Mouse (Mus musculus) limb, embryonic 15.5 days (tissue): Measurements from ENCODE around the gene Pgls. TPM values are rescaled to one million over a fixed set of nuclear protein-coding genes. Genes with fewer than 3 reads are reported as not detected.
A peak's percentile ranks its signal among the peaks of the same experiment; 100 is the strongest.

Experiments
- ATAC-seq: fragments of 200-750 bp; cut with Nextera tagmentation; 2 replicates; pipeline ENCODE4 v1.8.0; 2017; ENCODE audit warnings: low read depth, moderate TSS enrichment; ENCODE audit not compliant: insufficient number of reproducible peaks, low FRiP score, low TSS enrichment
- H3K27ac ChIP-seq: fragments of 300-500 bp; sonication (generic); 2 replicates; pipeline ENCODE4 v1.5.1; 2015; ENCODE audit warnings: moderate library complexity, mild to moderate bottlenecking, inconsistent platforms
- H3K27me3 ChIP-seq: fragments of 300-500 bp; sonication (generic); 2 replicates; pipeline ENCODE4 v1.6.1; 2015; ENCODE audit warnings: inconsistent platforms
- H3K36me3 ChIP-seq: fragments of 300-500 bp; sonication (generic); 2 replicates; pipeline ENCODE4 v1.6.1; 2015; ENCODE audit warnings: inconsistent platforms
- H3K4me1 ChIP-seq: fragments of 300-500 bp; sonication (generic); 2 replicates; pipeline ENCODE4 v1.6.1; 2015; ENCODE audit warnings: inconsistent platforms
- H3K4me2 ChIP-seq: fragments of 300-500 bp; sonication (generic); 2 replicates; pipeline ENCODE4 v1.6.1; 2015; ENCODE audit warnings: mild to moderate bottlenecking, inconsistent platforms
- H3K4me3 ChIP-seq: fragments of 300-500 bp; sonication (generic); 2 replicates; pipeline ENCODE4 v1.5.1; 2015; ENCODE audit warnings: mild to moderate bottlenecking, inconsistent platforms
- H3K9ac ChIP-seq: fragments of 300-500 bp; sonication (generic); 2 replicates; pipeline ENCODE4 v1.6.1; 2015; ENCODE audit warnings: inconsistent platforms
- H3K9me3 ChIP-seq: fragments of 300-500 bp; sonication (generic); 2 replicates; pipeline ENCODE4 v1.6.1; 2016; ENCODE audit warnings: inconsistent platforms
- WGBS: fragments of 180-500 bp; shearing (Covaris S2); methylation state at CpG from one replicate; pipeline ENCODE4 v1.1.7; 2015; 5-methylcytosine and 5-hydroxymethylcytosine counted together
- polyA plus RNA-seq: library from polyadenylated mRNA; unstranded; fragments of >200 nt; fragmentation: Nextera tagmentation; extraction: Ambion mirVana; gene quantifications from 2 replicates; pipeline ENCODE4 v1.2.1, GENCODE M21; 2015

The Pgls gene
- polyA plus RNA-seq, 1 experiment from 2014 or later: 200 TPM

GRCm38 (mm10) chr8:71592374-71593170 is 596 bp downstream of the Pgls start:
- Histone ChIP-seq H3K27me3 (no peaks in the 10 kb centered on the region), H3K36me3 (peaks cover 14% of the 10 kb centered on the region), H3K27ac (peak overlapping the region; percentile 98), H3K4me1 (peaks cover 44% of the 10 kb centered on the region), H3K9ac (peak overlapping the region; percentile 95), H3K4me2 (peak overlapping the region; percentile 92), H3K9me3 (no peaks in the 10 kb centered on the region), H3K4me3 (peak overlapping the region; percentile 94)
- peak; percentile 62 for ATAC-seq
- WGBS: 3% methylated on average over 60 of the region's 60 CpGs

GRCm38 (mm10) chr8:71593556-71594323 is 1.8 kb downstream of the Pgls start:
- Histone ChIP-seq H3K4me3 (0 out of 2 replicates have a peak overlapping the region, but pooled peaks have one; percentile 1), H3K9ac (no peak overlapping the region)

GRCm38 (mm10) chr8:71594324-71594722 is 2.3 kb downstream of the Pgls start:
- no peak for ATAC-seq
- 94% methylated on average over 4 of the region's 4 CpGs for WGBS
- Histone ChIP-seq H3K36me3 (peaks cover 14% of the 10 kb centered on the region), H3K27me3 (no peaks in the 10 kb centered on the region), H3K4me1 (peaks cover 44% of the 10 kb centered on the region), H3K9ac (no peak overlapping the region), H3K27ac (no peak overlapping the region), H3K4me2 (no peak overlapping the region), H3K9me3 (no peaks in the 10 kb centered on the region), H3K4me3 (no peak overlapping the region)

More at GRCm38 (mm10) chr8:71593556-71594323, 1.8 kb downstream of the Pgls start:
- 92% methylated on average over 8 of the region's 8 CpGs for WGBS
- Histone ChIP-seq H3K36me3 (peaks cover 14% of the 10 kb centered on the region), H3K4me2 (no peak overlapping the region; the same call in 1 of the 2 replicates), H3K4me1 (peaks cover 44% of the 10 kb centered on the region), H3K9me3 (no peaks in the 10 kb centered on the region), H3K27me3 (no peaks in the 10 kb centered on the region), H3K27ac (no peak overlapping the region)
- ATAC-seq: no peak

GRCm38 (mm10) chr8:71595862-71596261 is 3.9 kb downstream of the Pgls start:
- Histone ChIP-seq H3K4me2 (peak overlapping the region; percentile 25; the same call in 1 of the 2 replicates), H3K9ac (0 out of 2 replicates have a peak overlapping the region, but pooled peaks have one; percentile 20)

GRCm38 (mm10) chr8:71596384-71596783 is 4.4 kb downstream of the Pgls start:
- Histone ChIP-seq H3K4me3 (no peak overlapping the region), H3K9ac (no peak overlapping the region), H3K4me2 (no peak overlapping the region), H3K36me3 (peaks cover 19% of the 10 kb centered on the region), H3K27me3 (peaks cover 7% of the 10 kb centered on the region), H3K9me3 (no peaks in the 10 kb centered on the region; the same call in 1 of the 2 replicates), H3K27ac (no peak overlapping the region; the same call in 1 of the 2 replicates), H3K4me1 (peaks cover 32% of the 10 kb centered on the region)
- 58% methylated on average over 6 of the region's 6 CpGs for WGBS
- ATAC-seq: no peak

More at GRCm38 (mm10) chr8:71595862-71596261, 3.9 kb downstream of the Pgls start:
- Histone ChIP-seq H3K4me3 (no peak overlapping the region), H3K27me3 (peaks cover 5% of the 10 kb centered on the region; the same call in 1 of the 2 replicates), H3K36me3 (peaks cover 19% of the 10 kb centered on the region), H3K9me3 (no peaks in the 10 kb centered on the region; the same call in 1 of the 2 replicates), H3K4me1 (peaks cover 38% of the 10 kb centered on the region), H3K27ac (no peak overlapping the region)
- no peak for ATAC-seq
- WGBS: 8% methylated on average over 27 of the region's 27 CpGs

- 59% methylated on average over 4 of the region's 4 CpGs for WGBS
- no peak for ATAC-seq
- Histone ChIP-seq H3K9ac (no peak overlapping the region), H3K9me3 (no peaks in the 10 kb centered on the region; the same call in 1 of the 2 replicates), H3K4me2 (no peak overlapping the region), H3K27ac (no peak overlapping the region; the same call in 1 of the 2 replicates), H3K4me3 (no peak overlapping the region), H3K4me1 (peaks cover 31% of the 10 kb centered on the region), H3K27me3 (peaks cover 11% of the 10 kb centered on the region), H3K36me3 (peaks cover 19% of the 10 kb centered on the region)
Observed at GRCm38 (mm10) chr8:71596798-71597197, 4.8 kb downstream of the Pgls start.

GRCm38 (mm10) chr8:71597451-71597850 is 5.5 kb downstream of the Pgls start, which contains the start of gene Fam129c:
Gene Fam129c, plus strand, starts transcription at chr8:71597648.
- H3K27ac ChIP-seq: no peak within 1 kb of the TSS; the same call in 1 of the 2 replicates
- H3K9me3 ChIP-seq: no peaks in the 10 kb centered on the region; the same call in 1 of the 2 replicates
- WGBS: 84% methylated on average over 3 of the region's 3 CpGs
- peaks cover 37% of the 10 kb centered on the region for H3K4me1 ChIP-seq
- no peak within 1 kb of the TSS for H3K9ac ChIP-seq
- H3K4me2 ChIP-seq: no peak within 1 kb of the TSS
- ATAC-seq: no peak
- peaks cover 18% of the 10 kb centered on the region for H3K27me3 ChIP-seq
- peaks cover 19% of the 10 kb centered on the region for H3K36me3 ChIP-seq
- no peak within 1 kb of the TSS for H3K4me3 ChIP-seq

GRCm38 (mm10) chr8:71598375-71598774 is 6.4 kb downstream of the Pgls start:
- H3K9me3 ChIP-seq: no peaks in the 10 kb centered on the region; the same call in 1 of the 2 replicates
- ATAC-seq: no peak
- peaks cover 37% of the 10 kb centered on the region for H3K4me1 ChIP-seq
- H3K4me2 ChIP-seq: no peak overlapping the region
- H3K36me3 ChIP-seq: peaks cover 19% of the 10 kb centered on the region
- H3K9ac ChIP-seq: no peak overlapping the region
- no peak overlapping the region for H3K27ac ChIP-seq
- peaks cover 27% of the 10 kb centered on the region for H3K27me3 ChIP-seq
- no peak overlapping the region for H3K4me3 ChIP-seq

GRCm38 (mm10) chr8:71598841-71599240 is 6.9 kb downstream of the Pgls start:
- no peaks in the 10 kb centered on the region; the same call in 1 of the 2 replicates for H3K9me3 ChIP-seq
- ATAC-seq: no peak
- peaks cover 37% of the 10 kb centered on the region for H3K4me1 ChIP-seq
- no peak overlapping the region for H3K4me3 ChIP-seq
- H3K4me2 ChIP-seq: no peak overlapping the region
- H3K27ac ChIP-seq: no peak overlapping the region
- H3K36me3 ChIP-seq: peaks cover 18% of the 10 kb centered on the region
- 84% methylated on average over 5 of the region's 5 CpGs for WGBS
- H3K9ac ChIP-seq: no peak overlapping the region
- peaks cover 32% of the 10 kb centered on the region for H3K27me3 ChIP-seq

GRCm38 (mm10) chr8:71601939-71602665 is 10.1 kb downstream of the Pgls start:
- 2% methylated on average over 65 of the region's 65 CpGs for WGBS

More at GRCm38 (mm10) chr8:71601939-71602665, 10.1 kb downstream of the Pgls start:
- Histone ChIP-seq H3K27ac (peak overlapping the region; percentile 40; the same call in 1 of the 2 replicates), H3K4me3 (peak overlapping the region; percentile 41), H3K4me2 (peak overlapping the region; percentile 81), H3K27me3 (peaks cover 33% of the 10 kb centered on the region), H3K36me3 (peaks cover 5% of the 10 kb centered on the region; the same call in 1 of the 2 replicates), H3K9ac (peak overlapping the region; percentile 8; the same call in 1 of the 2 replicates), H3K4me1 (peaks cover 29% of the 10 kb centered on the region), H3K9me3 (no peaks in the 10 kb centered on the region; the same call in 1 of the 2 replicates)
- peak; percentile 45; the same call in 1 of the 2 replicates for ATAC-seq
